Mouse (Mus musculus) splenic B cell, adult 2 months (primary cell): Measurements from ENCODE around the gene Mgst2.

Source experiments
- DNase-seq: peaks from one replicate; pipeline ENCODE4 v3.0.0-alpha.2; 2011; ENCODE audit warnings: low read depth, low spot score
- H3K27me3 ChIP-seq: 2 replicates; pipeline ENCODE4 v1.6.1; 2012; ENCODE audit warnings: mild to moderate bottlenecking, low read length, moderate library complexity, mixed read lengths; ENCODE audit not compliant: control insufficient read depth, poor library complexity, insufficient read depth, severe bottlenecking
- H3K36me3 ChIP-seq: 2 replicates; pipeline ENCODE4 v1.6.1; 2012; ENCODE audit warnings: mild to moderate bottlenecking, low read length, moderate library complexity, mixed read lengths; ENCODE audit not compliant: control insufficient read depth, poor library complexity, insufficient read depth, severe bottlenecking

Gene Mgst2

DNA sequence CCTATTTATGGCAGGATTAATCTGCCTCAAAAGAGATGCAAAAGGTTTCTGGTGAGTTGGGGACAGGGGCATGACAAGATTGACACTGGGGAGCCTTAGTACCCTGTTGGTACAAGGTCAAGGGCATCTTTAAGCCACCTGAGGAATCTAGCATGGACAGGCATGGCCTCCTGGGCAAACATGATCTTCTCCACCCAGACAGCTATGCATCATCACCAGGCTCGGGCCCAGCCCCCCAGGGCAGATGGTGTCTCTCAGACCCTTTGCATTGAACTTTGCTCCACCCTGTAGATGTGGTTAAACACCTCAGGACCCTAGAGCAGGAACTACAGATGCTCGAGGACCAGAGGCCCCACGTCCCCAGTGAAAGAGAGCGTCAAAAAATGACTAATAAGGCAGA lies at the start of gene Mgst2:
Gene Mgst2 (plus strand): TSS at position 301 of the 400 bp plus-strand sequence.
- H3K27me3 ChIP-seq = no peaks in the 10 kb centered on the region
- DNase-seq = peak; percentile 18
- no peaks in the 10 kb centered on the region; the same call in 1 of the 2 replicates for H3K36me3 ChIP-seq

DNA sequence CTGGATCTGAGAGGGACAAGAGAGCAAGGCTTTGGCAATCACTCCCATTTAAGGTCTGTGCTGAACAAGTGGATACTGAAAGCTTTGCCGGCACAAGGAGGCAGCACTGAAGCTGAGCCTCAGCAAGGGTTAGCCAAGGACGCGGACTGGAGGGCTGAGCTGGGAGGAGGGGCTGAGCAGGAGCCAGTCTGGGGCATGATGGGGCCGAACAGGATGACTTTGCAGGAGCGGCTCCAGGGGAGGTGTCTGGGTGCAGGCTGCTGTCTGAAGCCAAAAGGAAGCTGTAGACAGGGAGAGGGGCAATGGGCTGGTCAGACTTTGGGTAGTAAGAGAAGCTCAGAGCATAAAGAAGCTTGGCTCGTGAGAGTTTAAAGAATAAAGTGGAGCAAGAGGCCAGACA lies 48.2 kb upstream of the Mgst2 start:
- no peaks in the 10 kb centered on the region for H3K27me3 ChIP-seq
- no peaks in the 10 kb centered on the region for H3K36me3 ChIP-seq
- DNase-seq = no peak

DNA sequence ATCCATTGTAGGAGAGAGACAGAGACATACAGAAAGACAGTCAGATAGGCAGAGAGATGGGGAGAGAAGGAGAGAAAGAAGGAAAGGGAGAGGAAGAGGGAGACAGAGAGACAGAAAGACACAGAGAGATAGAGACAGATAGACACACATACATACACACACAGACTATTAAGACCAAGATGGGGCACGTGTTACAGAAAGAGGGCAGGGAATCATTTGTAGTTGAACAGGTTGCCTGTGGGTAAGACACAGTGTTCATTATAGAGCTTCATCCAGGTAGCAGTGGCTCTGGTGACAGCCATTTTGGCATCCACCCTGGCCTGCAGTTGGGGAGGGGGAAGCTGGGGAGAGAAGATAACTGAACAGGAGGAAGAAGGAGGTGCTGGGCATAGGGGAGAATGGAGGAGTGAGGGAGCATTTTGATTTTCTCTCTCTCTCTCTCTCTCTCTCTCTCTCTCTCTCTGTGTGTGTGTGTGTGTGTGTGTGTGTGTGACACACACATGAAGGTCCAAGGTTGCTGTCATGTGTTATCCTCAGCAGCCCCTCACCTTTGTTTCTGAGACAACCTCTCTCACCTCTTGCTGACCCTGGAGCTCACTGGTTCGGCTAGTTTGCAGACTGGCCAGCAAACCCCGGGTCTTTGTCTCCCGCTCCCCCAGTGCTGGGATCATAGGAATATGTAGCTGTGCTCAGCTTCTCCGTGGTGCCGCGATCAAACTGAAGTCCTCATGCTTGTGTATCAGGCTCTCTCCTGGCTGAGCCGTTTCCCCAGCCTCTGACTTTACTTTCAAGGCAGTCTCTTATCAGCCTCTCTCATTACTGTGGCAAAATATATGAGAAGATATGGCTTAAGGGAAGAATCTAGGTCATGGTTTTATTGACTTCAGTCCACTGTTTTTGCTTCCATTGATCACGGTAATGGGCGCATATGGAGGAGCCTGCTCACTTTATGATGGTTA lies 47.5 kb upstream of the Mgst2 start:
- Histone ChIP-seq H3K36me3 (no peaks in the 10 kb centered on the region), H3K27me3 (no peaks in the 10 kb centered on the region)
- no peak for DNase-seq

DNA sequence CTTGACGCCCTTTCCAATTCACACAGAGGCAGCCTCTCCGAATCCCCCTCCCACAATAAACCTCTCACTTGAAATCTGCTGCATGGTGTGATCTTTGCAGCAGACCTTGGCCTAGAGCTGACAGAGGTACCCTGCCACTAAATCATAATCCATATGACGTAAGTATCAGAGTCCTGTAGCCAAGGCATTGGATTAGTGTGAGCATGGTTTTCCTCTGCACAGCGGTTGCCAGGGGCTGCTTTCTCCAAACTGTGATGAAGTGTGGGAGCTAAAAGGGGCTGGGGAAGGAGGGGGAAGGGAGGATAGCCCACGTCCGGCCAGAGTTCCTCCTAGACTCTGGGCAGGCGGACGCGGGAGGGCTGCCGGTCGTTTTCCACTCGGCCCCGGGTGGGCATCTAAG lies 45.9 kb upstream of the Mgst2 start:
- no peaks in the 10 kb centered on the region for H3K27me3 ChIP-seq

DNA sequence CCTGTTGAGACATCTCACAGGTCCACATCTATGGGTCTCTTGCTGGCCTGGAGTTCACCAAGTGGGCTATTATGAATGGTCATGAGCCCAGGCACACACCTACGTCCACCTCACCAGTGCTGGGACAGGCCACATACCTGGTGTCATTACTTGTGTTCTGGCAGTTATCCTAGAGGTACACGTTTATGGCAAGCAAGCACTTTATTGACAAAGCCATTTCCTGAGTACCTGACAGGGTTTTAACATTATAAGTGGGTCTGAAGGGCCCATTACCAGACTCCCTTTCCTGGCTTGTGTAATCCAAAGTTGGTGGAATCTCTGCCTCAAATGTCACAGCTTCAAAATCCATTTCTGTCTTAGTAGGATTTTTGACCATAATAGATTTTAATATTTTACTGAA lies 36.2 kb upstream of the Mgst2 start:
- no peaks in the 10 kb centered on the region for H3K27me3 ChIP-seq
- H3K36me3 ChIP-seq = no peaks in the 10 kb centered on the region
- DNase-seq = no peak

More for the DNA sequence above, 45.9 kb upstream of the Mgst2 start:
- DNase-seq = no peak
- no peaks in the 10 kb centered on the region for H3K36me3 ChIP-seq

DNA sequence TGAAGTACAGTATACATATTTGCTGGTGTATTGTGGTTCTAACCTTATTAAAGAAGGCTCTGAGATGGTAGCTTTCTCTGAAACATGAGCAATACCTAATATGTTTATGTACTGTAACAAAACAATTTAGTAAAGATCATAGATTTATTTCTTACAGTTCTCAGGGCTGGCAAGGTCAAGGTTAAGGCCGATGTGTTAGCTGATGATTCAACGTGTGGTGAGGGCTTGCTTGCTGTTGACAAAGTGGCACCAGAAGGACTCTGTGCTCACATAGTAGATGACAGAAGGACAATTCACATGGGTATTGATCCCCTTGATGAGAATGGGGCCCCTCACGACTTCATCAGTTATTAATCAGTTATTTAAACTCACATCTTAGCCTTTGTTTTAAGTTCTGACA lies 32.4 kb upstream of the Mgst2 start:
- Histone ChIP-seq H3K27me3 (no peaks in the 10 kb centered on the region), H3K36me3 (no peaks in the 10 kb centered on the region)
- DNase-seq = no peak

DNA sequence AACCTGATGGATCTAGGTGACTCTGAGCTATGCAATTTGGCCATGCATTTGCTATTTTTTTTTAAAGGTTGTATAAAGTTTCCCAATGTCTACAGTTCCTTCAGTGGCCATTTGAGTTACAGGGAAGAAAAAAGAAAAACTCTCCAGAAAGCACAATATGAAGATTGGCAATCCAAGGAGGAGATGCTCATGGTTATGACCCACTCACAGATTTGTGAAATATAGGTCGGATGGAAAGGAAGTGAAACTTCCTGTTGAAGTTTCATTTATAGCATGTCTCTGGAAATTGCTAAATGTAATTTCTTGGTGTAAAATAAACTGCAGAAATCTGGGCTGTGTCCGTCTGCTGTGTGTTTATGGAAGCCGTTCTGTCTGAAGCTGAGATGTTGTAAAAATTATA lies 31.2 kb upstream of the Mgst2 start:
- Histone ChIP-seq H3K27me3 (no peaks in the 10 kb centered on the region), H3K36me3 (no peaks in the 10 kb centered on the region; the same call in 1 of the 2 replicates)
- DNase-seq = no peak

DNA sequence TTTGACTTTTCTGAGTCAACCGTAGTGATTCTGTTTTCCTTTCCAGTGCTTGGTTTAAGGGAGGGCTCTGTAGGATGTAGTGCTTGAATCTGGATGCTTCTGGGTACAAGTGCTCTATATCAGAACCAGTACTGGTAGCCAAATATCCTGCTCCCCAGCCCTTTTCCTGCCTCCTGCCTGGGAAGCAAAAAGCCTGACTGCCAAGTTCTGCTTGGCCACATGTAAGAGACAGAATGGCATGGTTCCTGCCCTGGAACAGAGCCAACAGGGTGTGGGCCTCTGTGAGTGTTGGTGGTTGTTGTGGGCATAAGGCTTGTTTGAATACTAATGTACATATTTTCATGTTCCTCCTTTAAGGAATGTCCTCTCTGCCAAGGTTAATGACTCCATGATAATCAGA lies 29.4 kb upstream of the Mgst2 start:
- Histone ChIP-seq H3K27me3 (no peaks in the 10 kb centered on the region), H3K36me3 (no peaks in the 10 kb centered on the region; the same call in 1 of the 2 replicates)
- DNase-seq = no peak

DNA sequence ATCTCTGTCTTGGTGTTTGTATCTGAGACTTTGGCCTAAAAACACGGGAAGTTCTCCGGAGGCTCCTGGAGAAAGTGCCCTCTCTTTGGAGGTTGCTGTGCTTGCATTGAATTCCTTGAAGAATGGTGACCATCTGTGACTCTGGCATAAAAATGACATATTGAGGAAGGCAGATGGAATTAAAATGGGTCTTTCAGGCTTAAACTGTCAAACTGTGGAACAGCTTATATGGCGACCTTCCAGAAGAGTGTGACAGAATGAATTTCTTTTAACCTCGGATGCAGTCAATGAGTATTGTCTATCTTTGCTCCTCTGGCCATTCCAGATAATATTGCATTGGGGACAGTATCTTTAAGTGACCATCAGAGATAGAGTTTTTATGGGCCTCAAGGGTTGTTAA lies 28.2 kb upstream of the Mgst2 start:
- no peaks in the 10 kb centered on the region; the same call in 1 of the 2 replicates for H3K36me3 ChIP-seq
- DNase-seq = no peak
- no peaks in the 10 kb centered on the region for H3K27me3 ChIP-seq

DNA sequence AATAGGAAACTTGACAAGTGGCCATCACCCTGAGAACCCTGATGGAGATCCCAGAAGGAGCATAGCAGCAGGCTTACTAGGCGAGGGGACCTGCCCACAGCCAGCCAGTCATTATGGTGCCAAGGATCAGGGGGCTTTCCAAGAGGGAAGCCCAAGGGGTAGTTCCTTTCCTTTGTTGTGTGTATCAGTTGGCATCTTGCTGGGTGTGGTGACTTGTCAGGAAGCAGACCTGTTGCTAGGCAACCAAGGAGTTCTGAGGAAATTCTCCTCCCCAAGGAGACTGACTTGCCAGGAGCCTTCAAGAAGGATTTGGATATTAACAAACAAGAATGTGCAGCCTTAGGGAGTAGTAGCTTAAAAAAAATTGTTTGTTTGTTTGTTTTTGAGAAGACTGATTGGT lies 25.7 kb upstream of the Mgst2 start:
- no peak for DNase-seq
- no peaks in the 10 kb centered on the region; the same call in 1 of the 2 replicates for H3K36me3 ChIP-seq

DNA sequence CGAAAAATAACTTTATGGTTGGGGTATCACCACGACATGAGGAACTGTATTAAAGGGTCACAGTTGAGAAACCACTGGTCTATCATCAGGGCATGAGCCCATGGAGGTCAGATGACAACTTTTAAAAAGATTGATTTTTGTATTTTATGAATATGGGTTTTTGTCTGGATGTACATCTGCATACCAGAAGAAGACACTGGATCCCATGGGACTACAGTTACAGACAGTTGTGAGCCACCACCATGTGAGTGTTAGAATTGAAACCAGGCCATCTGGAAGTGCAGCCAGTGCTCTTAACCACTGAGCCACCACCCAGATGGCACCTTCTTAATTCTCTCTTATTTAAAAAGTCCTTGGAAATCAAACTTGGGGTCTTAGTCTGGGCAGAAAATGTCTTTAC lies 24.2 kb upstream of the Mgst2 start:
- DNase-seq = peak; percentile 49
- Histone ChIP-seq H3K36me3 (no peaks in the 10 kb centered on the region; the same call in 1 of the 2 replicates), H3K27me3 (no peaks in the 10 kb centered on the region)

More for the DNA sequence above, 25.7 kb upstream of the Mgst2 start:
- no peaks in the 10 kb centered on the region for H3K27me3 ChIP-seq

DNA sequence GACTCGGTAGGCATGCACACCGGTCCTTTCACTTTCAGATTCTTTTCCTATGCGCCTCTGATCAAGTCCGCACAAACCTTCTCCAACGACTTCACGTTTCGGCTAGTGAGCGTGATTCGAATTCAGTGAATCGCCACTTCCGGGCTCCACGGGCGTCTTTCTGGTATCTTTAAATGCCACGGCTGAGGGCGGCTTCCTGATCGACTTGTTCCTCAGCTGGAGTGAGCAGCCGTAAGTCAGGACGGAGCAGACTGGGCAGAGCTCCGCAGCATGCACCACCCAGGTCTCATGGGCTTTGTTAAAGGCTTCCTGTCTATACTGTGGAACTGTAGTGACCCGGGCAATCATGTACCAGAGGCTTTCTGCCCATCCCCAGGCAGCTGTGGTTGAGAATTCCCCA lies 23.5 kb upstream of the Mgst2 start:
- H3K27me3 ChIP-seq = no peaks in the 10 kb centered on the region
- DNase-seq = peak; percentile 66
- no peaks in the 10 kb centered on the region; the same call in 1 of the 2 replicates for H3K36me3 ChIP-seq

DNA sequence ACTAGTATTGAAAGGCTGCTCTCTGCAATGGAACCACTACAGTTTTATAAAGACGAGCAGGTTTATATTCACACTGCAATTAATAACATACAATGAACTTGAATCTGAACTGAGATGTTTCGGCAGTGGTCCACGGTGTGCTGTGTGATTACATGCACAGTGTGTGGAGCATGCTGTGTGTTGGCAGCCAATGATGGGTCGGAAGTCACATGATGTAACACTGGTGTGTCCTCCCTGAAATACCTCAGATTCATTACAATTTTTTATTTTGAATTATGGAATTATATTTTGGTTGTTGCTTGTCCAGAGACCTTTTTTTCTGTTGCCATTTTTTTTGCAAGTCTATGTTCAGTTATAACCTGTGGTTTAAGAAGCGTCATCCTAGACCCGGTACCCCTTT lies 22.8 kb upstream of the Mgst2 start:
- Histone ChIP-seq H3K36me3 (no peaks in the 10 kb centered on the region; the same call in 1 of the 2 replicates), H3K27me3 (no peaks in the 10 kb centered on the region)
- no peak for DNase-seq

DNA sequence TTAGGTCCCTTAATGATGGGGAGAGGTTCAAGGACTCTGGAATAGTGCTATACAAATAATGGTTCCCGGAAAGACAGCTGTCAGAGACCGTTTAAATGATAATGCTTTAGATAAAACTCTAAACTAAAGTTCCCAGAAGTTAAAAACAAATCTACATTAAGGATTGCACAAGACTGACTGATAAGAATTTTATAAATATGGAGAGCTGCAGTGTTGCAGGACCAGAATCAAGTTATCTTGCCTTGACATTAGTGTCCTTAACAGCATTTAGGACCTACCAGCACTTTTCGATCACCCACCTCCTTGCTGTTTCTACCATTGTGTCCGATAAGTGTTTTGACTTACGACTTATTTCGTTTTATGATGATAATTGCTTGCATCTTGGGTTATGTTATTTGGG lies 21.9 kb upstream of the Mgst2 start:
- DNase-seq = no peak
- H3K36me3 ChIP-seq = no peaks in the 10 kb centered on the region; the same call in 1 of the 2 replicates

DNA sequence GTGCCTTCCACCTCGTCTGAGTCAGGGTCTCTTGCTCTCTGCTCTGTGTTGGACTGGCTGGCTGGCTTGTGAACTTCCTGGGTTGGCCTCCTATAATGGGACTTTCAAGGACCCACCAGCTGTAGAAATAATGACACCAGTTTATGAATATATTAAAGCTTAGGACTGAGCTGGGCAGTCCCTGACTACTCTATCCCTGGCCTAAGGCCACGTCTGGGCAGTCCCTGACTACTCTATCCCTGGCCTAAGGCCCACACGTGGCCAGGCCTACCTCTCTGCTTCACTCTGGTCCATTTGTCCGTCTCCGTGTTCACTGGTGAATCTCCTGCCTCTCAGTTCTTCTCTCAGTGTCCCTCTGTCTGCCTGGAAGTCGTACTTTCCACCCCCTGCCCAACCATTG lies 14.7 kb upstream of the Mgst2 start:
- DNase-seq = no peak
- H3K36me3 ChIP-seq = no peaks in the 10 kb centered on the region
- H3K27me3 ChIP-seq = no peaks in the 10 kb centered on the region

More for the DNA sequence above, 21.9 kb upstream of the Mgst2 start:
- no peaks in the 10 kb centered on the region for H3K27me3 ChIP-seq
